Mouse (Mus musculus): ENCODE data around the gene Fxyd7. TPM values are rescaled to one million over a fixed set of nuclear protein-coding genes. Genes with fewer than 3 reads are reported as not detected.

The Fxyd7 gene
- polyA plus RNA-seq, 1 experiment from 2014 or later = 99.9 TPM

DNA sequence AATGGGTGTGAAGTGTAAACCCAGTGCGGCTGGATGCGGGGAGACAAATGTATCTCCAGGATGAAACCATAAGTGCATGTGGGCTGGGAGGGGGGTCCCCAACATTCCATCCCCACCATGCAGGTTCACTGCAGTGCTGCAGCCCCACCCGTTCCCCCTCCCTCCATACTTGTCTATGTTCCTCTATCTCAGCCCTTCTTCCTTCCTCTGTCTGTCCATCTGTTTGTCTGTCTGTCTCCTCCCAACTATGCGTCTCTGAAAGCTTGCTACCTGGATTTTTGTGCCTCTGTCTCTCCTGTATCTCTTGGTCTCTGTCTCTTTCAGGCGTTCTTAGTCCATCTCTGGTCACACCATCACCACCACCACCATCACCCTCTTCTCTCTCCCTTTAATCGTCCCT lies 780 bp downstream of the Fxyd7 start:
- DNase-seq (no peak), ATAC-seq (ENCODE audit: low FRiP score, low TSS enrichment) (no peak)
- peaks cover 24% of the 10 kb centered on the region for H3K4me1 ChIP-seq (ENCODE audit: control insufficient read depth, insufficient read depth, low read length)
- peak overlapping the region; percentile 56 for H3K9ac ChIP-seq (replicated peaks; ENCODE audit: low read length)
- H3K4me3 ChIP-seq (replicated peaks; ENCODE audit: low read depth, low read length) = peak overlapping the region; percentile 38
- peaks cover 38% of the 10 kb centered on the region for H3K27me3 ChIP-seq (ENCODE audit: control insufficient read depth, insufficient read depth, low read length)
- peak overlapping the region; percentile 63 for H3K27ac ChIP-seq (replicated peaks; ENCODE audit: low read depth, low read length)
- H3K36me3 ChIP-seq (ENCODE audit: control insufficient read depth, insufficient read depth, low read length) = no peaks in the 10 kb centered on the region
- no peaks in the 10 kb centered on the region for H3K9me3 ChIP-seq (ENCODE audit: control insufficient read depth, low read length)
- WGBS = 1% methylated on average over 6 of the region's 6 CpGs
- H3K4me2 ChIP-seq (ENCODE audit: low read length) = peak overlapping the region; percentile 63

DNA sequence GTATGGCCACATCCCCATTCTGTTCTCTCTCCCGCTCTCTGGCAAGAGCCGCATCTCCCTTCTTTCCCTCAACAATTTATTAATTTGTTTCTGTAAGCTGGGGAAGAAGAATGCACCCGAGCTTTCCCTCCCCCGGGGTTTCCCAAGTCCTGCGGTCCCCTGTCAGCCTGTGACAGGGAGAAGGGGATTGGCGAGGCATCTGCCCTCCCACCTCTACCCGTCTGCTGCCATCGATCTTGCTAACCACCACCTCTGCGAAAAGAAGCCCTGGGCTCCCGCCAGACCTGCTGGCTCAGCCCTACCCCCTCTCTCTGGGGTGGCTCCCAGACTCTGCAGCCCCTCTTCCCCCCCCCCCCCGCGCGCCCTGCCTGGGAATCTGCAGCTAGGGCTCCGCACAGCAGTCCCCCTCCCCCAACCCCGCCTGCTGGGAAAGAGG lies 1.4 kb downstream of the Fxyd7 start:
- Histone ChIP-seq H3K4me3 (replicated peaks; ENCODE audit: low read depth, low read length) (peak overlapping the region; percentile 38), H3K36me3 (ENCODE audit: control insufficient read depth, insufficient read depth, low read length) (no peaks in the 10 kb centered on the region), H3K27ac (replicated peaks; ENCODE audit: low read depth, low read length) (peak overlapping the region; percentile 63), H3K9ac (replicated peaks; ENCODE audit: low read length) (peak overlapping the region; percentile 56), H3K27me3 (ENCODE audit: control insufficient read depth, insufficient read depth, low read length) (peaks cover 38% of the 10 kb centered on the region), H3K4me2 (ENCODE audit: low read length) (peak overlapping the region; percentile 63), H3K4me1 (ENCODE audit: control insufficient read depth, insufficient read depth, low read length) (peaks cover 24% of the 10 kb centered on the region), H3K9me3 (ENCODE audit: control insufficient read depth, low read length) (no peaks in the 10 kb centered on the region)
- ATAC-seq (ENCODE audit: low FRiP score, low TSS enrichment) = peak; percentile 22; the same call in 1 of the 2 replicates
- peak; percentile 60 for DNase-seq
- under 1% methylated on average over 12 of the region's 15 CpGs for WGBS

DNA sequence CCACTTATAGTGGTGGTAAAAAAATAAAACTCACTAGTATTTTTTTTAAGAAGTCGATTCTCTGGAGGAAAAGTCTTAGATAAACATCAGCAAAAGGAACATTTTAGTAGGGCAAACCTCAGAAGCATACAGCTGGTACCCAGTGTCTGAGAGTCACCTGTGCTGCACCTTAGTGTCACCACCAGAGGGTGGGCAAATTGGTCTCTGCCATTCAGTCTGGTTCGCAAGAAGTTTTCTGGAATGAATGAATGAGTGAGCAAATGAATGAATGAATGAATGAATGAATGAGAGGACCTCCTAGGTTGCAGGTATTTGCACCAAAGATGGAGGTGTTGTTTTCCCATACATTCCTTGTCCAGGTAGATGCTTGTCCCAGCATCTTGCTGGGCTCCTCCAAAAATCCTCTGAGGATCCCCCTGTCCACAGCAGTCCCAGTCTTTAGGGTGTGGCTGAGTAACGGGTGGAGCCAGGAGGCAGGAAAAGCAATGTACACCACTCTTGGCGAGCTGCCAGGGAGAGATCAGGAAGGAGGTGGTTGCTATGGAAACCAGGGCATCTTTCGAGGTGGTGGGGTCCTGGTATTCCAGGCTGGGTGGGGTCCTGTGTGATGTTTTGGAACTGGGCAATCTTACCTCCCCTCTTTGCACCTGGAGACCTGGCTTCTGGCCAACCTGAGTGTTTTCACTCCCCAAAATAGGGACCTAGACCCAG lies 2.0 kb downstream of the Fxyd7 start:
- Histone ChIP-seq H3K27ac (replicated peaks; ENCODE audit: low read depth, low read length) (peak overlapping the region; percentile 63), H3K4me3 (replicated peaks; ENCODE audit: low read depth, low read length) (peak overlapping the region; percentile 38), H3K4me2 (ENCODE audit: low read length) (peak overlapping the region; percentile 63), H3K9me3 (ENCODE audit: control insufficient read depth, low read length) (no peaks in the 10 kb centered on the region), H3K9ac (replicated peaks; ENCODE audit: low read length) (peak overlapping the region; percentile 56), H3K4me1 (ENCODE audit: control insufficient read depth, insufficient read depth, low read length) (peaks cover 24% of the 10 kb centered on the region), H3K36me3 (ENCODE audit: control insufficient read depth, insufficient read depth, low read length) (no peaks in the 10 kb centered on the region), H3K27me3 (ENCODE audit: control insufficient read depth, insufficient read depth, low read length) (peaks cover 38% of the 10 kb centered on the region)
- WGBS = 18% methylated on average over 5 of the region's 5 CpGs
- DNase-seq (peak; percentile 90), ATAC-seq (ENCODE audit: low FRiP score, low TSS enrichment) (0 out of 2 replicates have a peak, but pooled peaks have one; percentile 9)

DNA sequence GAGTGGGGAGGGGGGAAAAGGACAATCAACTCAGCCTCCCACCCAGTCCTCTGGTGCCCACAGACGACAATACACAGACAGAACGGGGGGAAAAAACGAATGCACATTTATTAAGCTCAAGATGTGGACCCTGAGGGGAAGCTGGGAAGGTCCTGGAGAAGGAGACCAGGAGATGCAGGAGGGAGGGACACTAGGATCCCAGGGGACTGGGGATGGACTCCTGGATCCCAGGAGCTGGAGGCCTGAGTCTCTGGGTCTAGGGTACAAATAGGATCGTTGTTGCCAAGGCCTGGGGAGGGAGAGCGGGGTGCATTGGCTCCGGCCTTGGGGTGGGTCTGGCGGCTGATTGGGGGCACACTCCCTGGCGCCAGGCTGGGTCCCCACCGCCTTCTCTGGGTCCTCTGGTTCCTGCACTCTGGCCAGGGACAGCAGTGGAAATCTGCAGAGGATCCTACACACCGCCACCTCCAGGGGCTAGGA lies 8.8 kb downstream of the Fxyd7 start, which contains the start of gene Fxyd5:
Gene Fxyd5, minus strand, starts transcription at position 51 of the 480 bp plus-strand sequence.
- Histone ChIP-seq H3K9ac (replicated peaks; ENCODE audit: low read length) (no peak within 1 kb of the TSS), H3K27ac (replicated peaks; ENCODE audit: low read depth, low read length) (no peak within 1 kb of the TSS)
- no peak for ATAC-seq (ENCODE audit: low FRiP score, low TSS enrichment)

DNA sequence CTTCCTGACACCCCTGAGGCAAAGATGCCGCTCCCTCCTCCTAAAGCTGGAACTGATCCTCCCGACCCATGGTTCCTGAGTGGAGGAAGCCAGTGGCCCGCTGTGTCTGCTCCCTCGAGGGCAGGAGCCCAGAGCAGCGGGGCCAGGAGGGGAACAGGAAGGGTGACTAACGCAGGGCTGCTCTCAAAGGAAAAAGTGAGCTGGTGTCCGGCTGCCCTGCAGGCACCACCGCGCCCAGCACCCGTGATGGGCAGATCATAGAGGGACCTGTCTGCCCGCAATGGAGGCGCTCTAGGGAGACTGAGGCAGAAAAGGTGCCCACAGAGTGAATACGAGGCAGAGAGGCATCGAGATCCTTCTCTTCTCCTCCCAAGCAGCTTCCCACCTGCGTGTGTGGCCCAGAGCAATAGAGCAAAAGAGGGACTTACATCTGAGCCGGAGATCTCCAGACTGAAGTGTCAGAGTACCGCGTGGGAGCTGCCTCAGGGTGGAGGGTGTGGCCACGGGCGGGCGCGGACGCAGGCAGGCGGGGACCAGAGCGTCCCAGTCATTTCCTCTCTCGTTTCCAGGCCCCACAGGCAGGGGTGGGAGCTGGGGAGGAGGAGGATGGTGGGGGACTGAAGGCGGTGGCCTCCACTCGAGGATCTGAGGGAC lies 9.5 kb downstream of the Fxyd7 start:
- 3% methylated on average over 28 of the region's 28 CpGs for WGBS
- Histone ChIP-seq H3K4me3 (replicated peaks; ENCODE audit: low read depth, low read length) (peak overlapping the region; percentile 12; the same call in 1 of the 2 replicates), H3K27me3 (ENCODE audit: control insufficient read depth, insufficient read depth, low read length) (peaks cover 5% of the 10 kb centered on the region), H3K36me3 (ENCODE audit: control insufficient read depth, insufficient read depth, low read length) (no peaks in the 10 kb centered on the region), H3K9me3 (ENCODE audit: control insufficient read depth, low read length) (no peaks in the 10 kb centered on the region), H3K4me2 (ENCODE audit: low read length) (peak overlapping the region; percentile 41), H3K9ac (replicated peaks; ENCODE audit: low read length) (no peak overlapping the region), H3K27ac (replicated peaks; ENCODE audit: low read depth, low read length) (no peak overlapping the region), H3K4me1 (ENCODE audit: control insufficient read depth, insufficient read depth, low read length) (no peaks in the 10 kb centered on the region)
- no peak for DNase-seq
- ATAC-seq (ENCODE audit: low FRiP score, low TSS enrichment) = no peak

More for the DNA sequence above, 8.8 kb downstream of the Fxyd7 start, which contains the start of gene Fxyd5:
- peak within 1 kb of the TSS; percentile 12; the same call in 1 of the 2 replicates for H3K4me3 ChIP-seq (replicated peaks; ENCODE audit: low read depth, low read length)
- H3K36me3 ChIP-seq (ENCODE audit: control insufficient read depth, insufficient read depth, low read length) = no peaks in the 10 kb centered on the region
- DNase-seq = no peak
- peaks cover 5% of the 10 kb centered on the region for H3K27me3 ChIP-seq (ENCODE audit: control insufficient read depth, insufficient read depth, low read length)
- no peaks in the 10 kb centered on the region for H3K4me1 ChIP-seq (ENCODE audit: control insufficient read depth, insufficient read depth, low read length)
- H3K9me3 ChIP-seq (ENCODE audit: control insufficient read depth, low read length) = no peaks in the 10 kb centered on the region
- WGBS = 27% methylated on average over 10 of the region's 10 CpGs
- H3K4me2 ChIP-seq (ENCODE audit: low read length) = peak within 1 kb of the TSS; percentile 41

DNA sequence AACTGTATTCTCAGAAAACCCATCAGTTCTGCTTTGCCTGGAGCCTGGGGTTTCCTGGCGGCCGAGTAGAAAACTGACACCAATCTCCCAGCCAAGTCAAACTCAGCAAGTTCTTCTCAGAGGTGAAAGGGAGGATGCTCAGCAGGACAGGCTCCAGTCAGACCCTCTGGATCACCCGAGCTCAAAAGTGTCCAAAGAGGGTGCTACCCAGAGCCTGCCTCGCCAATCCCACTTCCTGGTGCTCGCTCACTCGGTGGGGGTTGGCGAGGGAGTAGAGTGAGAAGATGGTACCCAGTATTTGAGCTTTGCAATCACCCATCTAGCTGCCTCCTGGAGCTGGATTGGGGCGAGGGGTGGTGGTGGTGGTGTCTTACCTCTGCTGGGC lies 10.3 kb downstream of the Fxyd7 start:
- 29% methylated on average over 8 of the region's 8 CpGs for WGBS
- H3K9ac ChIP-seq (replicated peaks; ENCODE audit: low read length) = no peak overlapping the region
- peaks cover 5% of the 10 kb centered on the region for H3K27me3 ChIP-seq (ENCODE audit: control insufficient read depth, insufficient read depth, low read length)
- H3K4me2 ChIP-seq (ENCODE audit: low read length) = no peak overlapping the region
- ATAC-seq (ENCODE audit: low FRiP score, low TSS enrichment) (no peak), DNase-seq (no peak)
- H3K27ac ChIP-seq (replicated peaks; ENCODE audit: low read depth, low read length) = no peak overlapping the region
- no peak overlapping the region for H3K4me3 ChIP-seq (replicated peaks; ENCODE audit: low read depth, low read length)
- no peaks in the 10 kb centered on the region for H3K9me3 ChIP-seq (ENCODE audit: control insufficient read depth, low read length)
- no peaks in the 10 kb centered on the region for H3K4me1 ChIP-seq (ENCODE audit: control insufficient read depth, insufficient read depth, low read length)
- no peaks in the 10 kb centered on the region for H3K36me3 ChIP-seq (ENCODE audit: control insufficient read depth, insufficient read depth, low read length)

DNA sequence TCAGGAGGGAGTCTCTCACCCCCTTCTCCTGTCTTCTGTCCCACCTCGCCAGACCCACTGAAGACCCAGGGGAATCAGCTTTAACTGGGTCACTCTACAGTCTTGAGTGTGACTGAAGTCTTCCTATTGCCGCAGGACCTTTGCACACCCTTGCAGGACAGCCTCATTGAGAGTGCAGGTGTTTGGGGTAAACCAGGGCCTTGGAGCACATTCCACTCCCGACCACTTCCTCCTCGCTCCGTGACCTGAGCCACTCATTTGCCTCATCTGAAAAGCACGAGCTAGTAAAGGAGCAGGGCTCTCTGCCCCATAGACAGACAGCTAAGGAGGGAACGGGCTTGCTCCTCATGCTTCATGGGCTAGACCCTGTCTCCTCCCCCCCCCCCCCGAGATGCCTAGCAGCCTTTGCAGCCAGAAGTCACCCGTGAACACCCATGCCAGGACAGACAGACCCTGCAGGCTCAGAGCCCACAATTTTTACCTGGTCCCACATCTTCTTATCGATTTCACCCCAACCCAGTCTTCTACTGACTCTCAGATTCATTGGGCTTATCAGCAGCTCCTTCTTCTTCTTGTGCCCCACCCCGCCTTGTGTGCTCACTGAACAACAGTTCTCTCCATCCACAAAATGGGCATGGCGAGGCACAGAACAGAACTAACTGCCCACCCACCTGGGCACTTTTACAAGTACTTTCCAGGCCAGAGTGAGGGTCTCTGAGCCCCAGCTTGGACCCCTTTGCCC lies 10.8 kb downstream of the Fxyd7 start:
- peaks cover 5% of the 10 kb centered on the region for H3K27me3 ChIP-seq (ENCODE audit: control insufficient read depth, insufficient read depth, low read length)
- DNase-seq (no peak), ATAC-seq (ENCODE audit: low FRiP score, low TSS enrichment) (no peak)
- no peaks in the 10 kb centered on the region for H3K36me3 ChIP-seq (ENCODE audit: control insufficient read depth, insufficient read depth, low read length)
- no peak overlapping the region for H3K9ac ChIP-seq (replicated peaks; ENCODE audit: low read length)
- WGBS = 81% methylated on average over 12 of the region's 12 CpGs
- no peaks in the 10 kb centered on the region for H3K4me1 ChIP-seq (ENCODE audit: control insufficient read depth, insufficient read depth, low read length)
- no peak overlapping the region for H3K4me3 ChIP-seq (replicated peaks; ENCODE audit: low read depth, low read length)
- H3K9me3 ChIP-seq (ENCODE audit: control insufficient read depth, low read length) = no peaks in the 10 kb centered on the region
- H3K27ac ChIP-seq (replicated peaks; ENCODE audit: low read depth, low read length) = no peak overlapping the region
- H3K4me2 ChIP-seq (ENCODE audit: low read length) = no peak overlapping the region

DNA sequence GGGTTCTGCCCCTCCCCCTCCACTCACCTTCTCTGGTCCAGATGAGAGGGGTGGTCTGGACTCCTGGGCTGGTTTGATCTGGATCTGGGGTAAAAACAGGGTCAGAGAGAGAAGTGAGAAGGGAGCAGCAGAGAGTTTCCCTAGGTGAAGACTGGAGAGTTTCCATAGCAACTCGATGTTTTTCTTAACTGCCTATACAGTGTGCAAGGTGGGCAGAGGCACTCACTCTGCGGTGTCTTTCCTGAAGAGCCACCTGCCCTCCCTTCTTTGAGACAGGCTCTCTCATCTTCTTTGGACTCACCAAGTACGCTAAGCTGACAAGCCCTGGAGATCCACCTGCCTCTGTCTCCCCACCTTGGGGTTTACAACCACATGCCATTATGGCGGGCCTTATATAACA lies 12.3 kb downstream of the Fxyd7 start:
- H3K27ac ChIP-seq (replicated peaks; ENCODE audit: low read depth, low read length) = no peak overlapping the region
- peaks cover 5% of the 10 kb centered on the region for H3K27me3 ChIP-seq (ENCODE audit: control insufficient read depth, insufficient read depth, low read length)
- no peak overlapping the region for H3K4me3 ChIP-seq (replicated peaks; ENCODE audit: low read depth, low read length)
- H3K9me3 ChIP-seq (ENCODE audit: control insufficient read depth, low read length) = no peaks in the 10 kb centered on the region
- H3K36me3 ChIP-seq (ENCODE audit: control insufficient read depth, insufficient read depth, low read length) = no peaks in the 10 kb centered on the region
- H3K9ac ChIP-seq (replicated peaks; ENCODE audit: low read length) = no peak overlapping the region
- WGBS = 87% methylated on average over 4 of the region's 4 CpGs
- DNase-seq (no peak), ATAC-seq (ENCODE audit: low FRiP score, low TSS enrichment) (no peak)
- no peaks in the 10 kb centered on the region for H3K4me1 ChIP-seq (ENCODE audit: control insufficient read depth, insufficient read depth, low read length)
- no peak overlapping the region for H3K4me2 ChIP-seq (ENCODE audit: low read length)
